Mouse (Mus musculus) ES-E14 (cell line): ENCODE data around the gene Mrpl28.

ENCODE experiments used
- ZC3H11A ChIP-seq: IDR thresholded peaks from 2 replicates; pipeline ENCODE4 v1.6.1; 2012; ENCODE audit warnings: low read depth, mild to moderate bottlenecking, inconsistent platforms, low read length, borderline replicate concordance
- ZNF384 ChIP-seq: IDR thresholded peaks from 2 replicates; pipeline ENCODE4 v1.6.1; 2012; ENCODE audit warnings: low read depth, low read length, inconsistent platforms

GRCm38 (mm10) chr17:26149056-26149455 is 25.8 kb downstream of the Mrpl28 start:
- no peak for TF ChIP-seq ZNF384
- TF ChIP-seq ZC3H11A: no peak
